Mouse (Mus musculus) left cerebral cortex, postnatal 4 days (tissue): ENCODE data around the gene Smurf2. TPM values are rescaled to one million over a fixed set of nuclear protein-coding genes. Genes with fewer than 3 reads are reported as not detected.

Experiments used
- DNase-seq: peaks from one replicate; pipeline ENCODE4 v3.0.0-alpha.2; 2022
- intact Hi-C: fragments of 180-260 bp; cut with DNase I; formaldehyde crosslinking; loops from one replicate; pipeline ENCODE4 v1.15.1; 2025
- microRNA-seq: library from miRNA; unstranded; fragments of <30 nt; microRNA quantifications from one replicate; pipeline ENCODE4 v1.2.0, GENCODE M21; 2022
- total RNA-seq, 2 experiments: library from RNA; stranded (reverse); gene quantifications; 2 replicates each; pipeline ENCODE4 v1.2.3; 2021

Gene Smurf2
- total RNA-seq, 2 experiments from 2014 or later = 45.6 to 48.6 TPM

- intact Hi-C loops = no loop called here
- DNase-seq = no peak
Observed at GRCm38 (mm10) chr11:106778589-106779387, 141.7 kb downstream of the Smurf2 start.

- intact Hi-C loops = no loop called here
Observed at GRCm38 (mm10) chr11:106778132-106778531, 142.4 kb downstream of the Smurf2 start.

GRCm38 (mm10) chr11:106777395-106777794 is 143.1 kb downstream of the Smurf2 start:
- intact Hi-C loops = no loop called here

More at GRCm38 (mm10) chr11:106778132-106778531, 142.4 kb downstream of the Smurf2 start:
- DNase-seq = no peak

GRCm38 (mm10) chr11:106776960-106777359 is 143.6 kb downstream of the Smurf2 start:
- no peak for DNase-seq
- intact Hi-C loops = no loop called here

More at GRCm38 (mm10) chr11:106777395-106777794, 143.1 kb downstream of the Smurf2 start:
- no peak for DNase-seq

- no peak for DNase-seq
- intact Hi-C loops = no loop called here
Observed at GRCm38 (mm10) chr11:106773061-106773460, 147.5 kb downstream of the Smurf2 start.

GRCm38 (mm10) chr11:106770195-106770974 is 150.1 kb downstream of the Smurf2 start:
- intact Hi-C loops = no loop called here
- DNase-seq = no peak

Small RNA genes within 50 kb of the gene (microRNA-seq; reads per million reads assigned to microRNA genes)
- gene Gm25994 = not detected
- 1.5 reads per million for gene Gm27322
- 39.7 reads per million, percentile 42 among the genes with 10 or more reads in this experiment for gene Mir3064

Other genes starting within 250 kb of the Smurf2 start
- 10 to 100 TPM; 17.7 TPM for gene Pecam1, start 170.1 kb downstream of the Smurf2 start, total RNA-seq
- under 1 TPM; 0.56 to 0.93 TPM for gene Milr1, start 169.5 kb downstream of the Smurf2 start, total RNA-seq
- 1 to 10 TPM; 5.2 to 6.2 TPM for gene Polg2, start 141.2 kb downstream of the Smurf2 start, total RNA-seq
- gene Ddx5, start 131.5 kb downstream of the Smurf2 start, total RNA-seq = 100 to 1,000 TPM; 737 to 784 TPM
- gene Cep95, start 131.5 kb downstream of the Smurf2 start, total RNA-seq = 10 to 100 TPM; 14.6 to 19.6 TPM
- gene Kpna2, start 78.8 kb upstream of the Smurf2 start, total RNA-seq = 10 to 100 TPM; 43.4 to 53.2 TPM
- 1 to 10 TPM; 4.2 to 4.7 TPM for gene 1810010H24Rik, start 105.0 kb upstream of the Smurf2 start, total RNA-seq
- 10 to 100 TPM; 88.8 to 90.4 TPM for gene Bptf, start 211.4 kb upstream of the Smurf2 start, total RNA-seq